Mouse (Mus musculus) brain, adult 10 weeks (tissue): Measurements from ENCODE around the gene Psma2. TPM values are rescaled to one million over a fixed set of nuclear protein-coding genes. Genes with fewer than 3 reads are reported as not detected.

Source experiments
- polyA plus RNA-seq: library from polyadenylated mRNA; stranded (reverse); fragments of 350-450 nt; fragmentation: Illumina TruSeq; extraction: RNeasy Lipid Tissue Mini Kit (QIAGEN cat#74804); gene quantifications from one replicate; pipeline ENCODE4 v1.2.3, GENCODE M21; 2015; ENCODE audit warnings: low read depth, low replicate concordance

The Psma2 gene
- polyA plus RNA-seq, result 128 TPM

DNA sequence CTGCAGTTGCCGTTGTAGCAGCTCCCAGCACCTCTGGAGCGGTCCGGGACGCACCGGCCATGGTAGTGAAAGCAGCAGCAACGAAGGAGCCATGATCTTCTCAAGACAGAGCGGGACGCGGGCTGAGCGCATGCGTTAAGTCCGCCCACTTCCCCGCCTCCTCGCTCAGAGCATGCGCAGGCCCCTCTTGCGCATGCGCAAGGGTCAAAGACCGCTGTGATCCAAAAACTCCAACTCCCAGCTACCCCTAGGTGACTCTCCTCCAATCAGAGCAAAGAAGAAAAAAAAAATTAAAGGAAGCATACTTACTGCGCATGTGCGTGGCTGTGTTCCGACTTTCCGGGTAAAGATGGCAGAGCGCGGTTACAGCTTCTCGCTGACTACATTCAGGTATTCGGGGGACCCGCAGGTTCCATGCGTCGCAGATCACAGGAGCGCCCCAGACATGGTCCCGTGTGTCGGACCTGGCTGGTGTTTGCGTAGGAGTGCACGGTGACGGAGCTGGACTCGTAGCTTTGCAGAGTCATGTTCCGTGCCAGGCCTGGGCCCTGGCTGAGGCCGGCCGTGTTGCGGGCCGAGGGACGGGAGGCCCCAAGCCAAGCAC lies at the start of gene Psma2, which contains the start of gene Mrpl32:
Gene Psma2, plus strand, starts transcription at position 315 of the 604 bp plus-strand sequence.
Gene Mrpl32, minus strand, starts transcription at position 240 of the 604 bp plus-strand sequence.

DNA sequence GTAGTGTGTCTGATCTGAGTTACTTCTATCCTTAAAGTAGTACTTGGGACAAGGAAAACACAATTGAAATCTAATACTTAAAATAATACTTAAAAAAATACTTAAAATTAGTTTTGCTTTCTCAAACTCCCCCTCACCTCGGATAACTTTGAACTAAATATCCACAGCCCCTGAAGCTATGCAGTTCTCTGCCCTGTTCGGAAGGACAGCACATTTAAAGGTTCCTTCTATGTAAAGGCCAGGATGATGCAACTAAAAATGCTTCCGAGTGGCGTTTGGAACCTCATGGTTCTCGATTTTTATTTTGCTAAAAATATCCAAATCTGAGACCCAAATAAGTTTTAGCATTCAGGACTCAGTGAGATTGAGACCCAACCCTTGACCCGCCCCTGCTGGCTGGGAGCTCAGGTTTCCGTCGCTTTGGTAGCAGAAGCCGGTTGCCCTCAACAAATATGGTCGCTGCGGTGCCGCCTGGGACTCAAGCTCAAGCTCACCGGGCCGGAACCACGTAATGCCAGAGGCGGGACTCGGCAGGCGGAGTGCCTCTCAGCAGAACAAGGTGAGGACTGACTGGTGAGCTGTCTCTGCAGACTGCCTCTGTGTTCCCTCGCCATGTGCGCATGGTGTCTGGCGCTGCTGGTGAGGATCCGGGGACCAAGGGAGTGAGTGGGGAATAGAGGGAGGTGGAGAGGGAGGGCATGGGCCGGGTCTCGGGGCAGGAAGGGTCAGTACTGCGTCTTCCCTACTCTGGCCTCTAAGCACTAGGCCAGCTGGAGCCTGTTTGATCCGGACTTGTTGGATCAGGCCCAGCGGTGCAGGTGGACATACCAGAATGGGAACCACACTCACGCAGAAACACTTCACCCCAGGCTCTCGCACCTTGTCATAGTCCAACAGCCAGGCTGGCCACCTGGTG lies 16.9 kb downstream of the Psma2 start, which contains the start of gene AW209491:
Gene AW209491, plus strand, starts transcription at position 429 of the 916 bp plus-strand sequence.

Other genes with a start within 250 kb of the Psma2 start
- gene Hecw1, start 90.0 kb upstream of the Psma2 start, polyA plus RNA-seq, result 34.2 TPM
- 54.0 TPM for gene Mrpl32, start 75 bp upstream of the Psma2 start, polyA plus RNA-seq
- gene AW209491, start 16.9 kb downstream of the Psma2 start, polyA plus RNA-seq, result 28.3 TPM